Mouse (Mus musculus): ENCODE data around the gene Flot1.

GRCm38 (mm10) chr17:35868961-35869345 is 45.9 kb downstream of the Flot1 start:
- TF ChIP-seq CTCF (IDR thresholded peaks at IDR 0.05; ENCODE audit: control insufficient read depth, insufficient read depth, insufficient replicate concordance, low read depth, low read length) = no peak
- no peak for TF ChIP-seq POLR2A (IDR thresholded peaks at IDR 0.05; ENCODE audit: control insufficient read depth, low read depth, low read length)

All from testis, adult 2 months (tissue).